Mouse (Mus musculus): Measurements from ENCODE around the gene Rpp14.

- TF ChIP-seq POLR2A (IDR thresholded peaks at IDR 0.05; ENCODE audit: control insufficient read depth, low read depth, low read length): no peak
- no peak for TF ChIP-seq CTCF (IDR thresholded peaks at IDR 0.05; ENCODE audit: control insufficient read depth, insufficient read depth, insufficient replicate concordance, low read depth, low read length)
Observed at GRCm38 (mm10) chr14:8046839-8047238, 33.3 kb upstream of the Rpp14 start.

All from testis, adult 2 months (tissue).